Mouse (Mus musculus) spleen, postnatal 4 days (tissue): ENCODE measurements around the gene 1700001O22Rik.

Experiments used
- DNase-seq, 2 experiments: peaks; one replicate each; pipeline ENCODE4 v3.0.0; 2022; ENCODE audit warnings: low spot score in 2 of 2

The 1700001O22Rik gene

GRCm38 (mm10) chr2:30753219-30753618 is 50.2 kb downstream of the 1700001O22Rik start:
- peak in 1 of 2 experiments; percentile 60 for DNase-seq

- no peak for DNase-seq
Observed at GRCm38 (mm10) chr2:30752471-30752870, 51.0 kb downstream of the 1700001O22Rik start.

- no peak for DNase-seq
Observed at GRCm38 (mm10) chr2:30750025-30750424, 53.4 kb downstream of the 1700001O22Rik start.

DNA sequence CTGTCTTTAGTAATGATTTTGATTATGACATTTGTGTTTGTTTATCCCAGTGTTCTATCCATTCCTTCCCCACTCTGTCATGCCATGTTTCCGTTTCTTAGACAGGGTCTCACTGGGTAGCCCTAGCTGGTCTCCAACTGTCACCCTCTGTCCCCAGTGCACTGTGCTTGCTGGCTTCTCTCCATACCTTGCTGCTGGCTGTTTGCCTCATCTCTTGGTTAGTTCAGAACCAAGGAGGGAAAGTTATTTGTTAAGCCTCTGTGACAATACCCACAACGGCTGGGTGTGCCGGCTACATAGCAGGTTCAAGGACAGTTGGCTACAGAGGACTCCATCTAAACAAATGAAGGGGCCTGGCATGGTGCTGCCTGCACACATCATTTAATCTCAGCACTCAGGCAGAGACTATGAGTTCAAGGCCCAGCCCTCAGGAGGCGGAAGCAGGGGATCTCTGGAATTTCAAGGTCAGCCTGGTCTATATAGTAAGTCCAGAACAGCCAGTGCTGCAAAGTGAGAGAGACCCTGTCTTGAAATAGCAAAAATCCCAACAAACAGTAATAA is 55.8 kb downstream of the 1700001O22Rik start:
- DNase-seq: no peak
